8 mouse cellular contexts compared by ENCODE assay signal in genomic region chr11:94412998-94413469, GRCm38 (mm10). TPM values are rescaled to one million over a fixed set of nuclear protein-coding genes. Genes with fewer than 3 reads are reported as not detected.
DNase-seq lines count a peak whose midpoint lies in the region; ATAC-seq lines count a peak whose summit lies in the region.
"Had no signal": no experiment of that assay in that cellular context is flagged by ENCODE, and none has a peak within 500 bp of the region (broad histone marks: within the 10 kb centered on the region; RNA-seq: fewer than 3 reads in every experiment).

No protein-coding gene starts in this region.

- H3K9ac ChIP-seq in lung, embryonic 15.5 days: no peak overlapping the region
- H3K9ac ChIP-seq in hindbrain, embryonic 14.5 days: peak overlapping the region; percentile 31; the same call in 1 of the 2 replicates
- peak overlapping the region; percentile 45 for H3K9ac ChIP-seq in neural tube, embryonic 13.5 days

- no peak for DNase-seq in lung, postnatal 4 days
- DNase-seq in forebrain, embryonic 10.5 days (ENCODE audit: extremely low spot score, low spot score): no peak
- no peak for DNase-seq in hindbrain, embryonic 14.5 days (ENCODE audit: low spot score)
- DNase-seq in gastrocnemius, postnatal 25 days: no peak
- no peak for DNase-seq in right cerebral cortex, postnatal 4 days
- DNase-seq: kidney, adult 11 months had no signal

- no peaks in the 10 kb centered on the region for H3K27me3 ChIP-seq in lung, embryonic 15.5 days
- peaks cover 71% of the 10 kb centered on the region for H3K27me3 ChIP-seq in forebrain, embryonic 10.5 days (ENCODE audit: poor library complexity, severe bottlenecking)
- 0 out of 2 replicates have a peak, but pooled peaks cover 4% of the 10 kb centered on the region for H3K27me3 ChIP-seq in hindbrain, embryonic 14.5 days (ENCODE audit: control insufficient read depth, insufficient read depth, low read length)
- peaks cover 13% of the 10 kb centered on the region for H3K27me3 ChIP-seq in neural tube, embryonic 13.5 days

- no peaks in the 10 kb centered on the region for H3K9me3 ChIP-seq in lung, embryonic 15.5 days
- no peaks in the 10 kb centered on the region for H3K9me3 ChIP-seq in forebrain, embryonic 10.5 days
- H3K9me3 ChIP-seq in hindbrain, embryonic 14.5 days (ENCODE audit: control insufficient read depth, low read length): no peaks in the 10 kb centered on the region
- no peaks in the 10 kb centered on the region for H3K9me3 ChIP-seq in neural tube, embryonic 13.5 days

- H3K4me3 ChIP-seq in lung, embryonic 15.5 days: no peak overlapping the region
- H3K4me3 ChIP-seq in forebrain, embryonic 10.5 days: no peak overlapping the region; the same call in 1 of the 2 replicates
- H3K4me3 ChIP-seq in hindbrain, embryonic 14.5 days (replicated peaks; ENCODE audit: low read length): no peak overlapping the region
- no peak overlapping the region for H3K4me3 ChIP-seq in neural tube, embryonic 13.5 days

- 0 out of 2 replicates have a peak, but pooled peaks cover 3% of the 10 kb centered on the region for H3K36me3 ChIP-seq in lung, embryonic 15.5 days
- peaks cover 72% of the 10 kb centered on the region for H3K36me3 ChIP-seq in forebrain, embryonic 10.5 days (replicated peaks)
- peaks cover 57% of the 10 kb centered on the region for H3K36me3 ChIP-seq in hindbrain, embryonic 14.5 days (replicated peaks; ENCODE audit: control insufficient read depth, insufficient read depth)
- H3K36me3 ChIP-seq in neural tube, embryonic 13.5 days: peaks cover 50% of the 10 kb centered on the region

- peak overlapping the region; percentile 31 for H3K4me2 ChIP-seq in lung, embryonic 15.5 days
- peak overlapping the region; percentile 29 for H3K4me2 ChIP-seq in hindbrain, embryonic 14.5 days (replicated peaks)
- peak overlapping the region; percentile 34 for H3K4me2 ChIP-seq in neural tube, embryonic 13.5 days

- WGBS in lung, embryonic 15.5 days: 17% methylated on average over 10 of the region's 10 CpGs
- 61% methylated on average over 10 of the region's 10 CpGs for WGBS in forebrain, embryonic 10.5 days
- WGBS in hindbrain, embryonic 14.5 days: 16% methylated on average over 10 of the region's 10 CpGs
- WGBS in neural tube, embryonic 13.5 days: 9% methylated on average over 10 of the region's 10 CpGs

- H3K4me1 ChIP-seq in lung, embryonic 15.5 days: peaks cover 23% of the 10 kb centered on the region
- peaks cover 50% of the 10 kb centered on the region for H3K4me1 ChIP-seq in forebrain, embryonic 10.5 days
- peaks cover 31% of the 10 kb centered on the region for H3K4me1 ChIP-seq in hindbrain, embryonic 14.5 days (replicated peaks; ENCODE audit: control insufficient read depth, insufficient read depth, low read length)
- peaks cover 60% of the 10 kb centered on the region for H3K4me1 ChIP-seq in neural tube, embryonic 13.5 days (replicated peaks)

- no peak overlapping the region for H3K27ac ChIP-seq in lung, embryonic 15.5 days
- peak overlapping the region; percentile 73 for H3K27ac ChIP-seq in forebrain, embryonic 10.5 days
- H3K27ac ChIP-seq in hindbrain, embryonic 14.5 days: peak overlapping the region; percentile 74
- peak overlapping the region; percentile 71 for H3K27ac ChIP-seq in neural tube, embryonic 13.5 days (replicated peaks)

- ATAC-seq in lung, embryonic 15.5 days (ENCODE audit: borderline replicate concordance, extremely low read depth, low FRiP score, low TSS enrichment): no peak
- peak; percentile 57 for ATAC-seq in hindbrain, embryonic 14.5 days (ENCODE audit: low FRiP score)
- ATAC-seq in neural tube, embryonic 13.5 days (ENCODE audit: low read depth): peak; percentile 30

RNA-seq across cellular contexts. Expression of gene Abcc3, which starts 20.2 kb away (rescaled TPM):
- polyA plus RNA-seq in lung, embryonic 15.5 days (2015; fragmentation: Nextera tagmentation; extraction: Ambion mirVana): 5.3 TPM in 2 replicates
- polyA plus RNA-seq in forebrain, embryonic 10.5 days (2016; fragmentation: Nextera tagmentation; extraction: Ambion mirVana): 0.12 and 0.22 TPM in 2 replicates
- 0.85 and 1.1 TPM in 2 replicates for polyA plus RNA-seq in hindbrain, embryonic 14.5 days (2014; fragmentation: Nextera tagmentation; extraction: Ambion mirVana)
- polyA plus RNA-seq in neural tube, embryonic 13.5 days (2015; fragmentation: Nextera tagmentation; extraction: Ambion mirVana): 0.68 and 1.0 TPM in 2 replicates
- total RNA-seq in gastrocnemius, postnatal 25 days (2021): under 1 TPM; 0.90 to 0.94 TPM
